ENCODE assay signal across 11 mouse cellular contexts in the genomic region with DNA sequence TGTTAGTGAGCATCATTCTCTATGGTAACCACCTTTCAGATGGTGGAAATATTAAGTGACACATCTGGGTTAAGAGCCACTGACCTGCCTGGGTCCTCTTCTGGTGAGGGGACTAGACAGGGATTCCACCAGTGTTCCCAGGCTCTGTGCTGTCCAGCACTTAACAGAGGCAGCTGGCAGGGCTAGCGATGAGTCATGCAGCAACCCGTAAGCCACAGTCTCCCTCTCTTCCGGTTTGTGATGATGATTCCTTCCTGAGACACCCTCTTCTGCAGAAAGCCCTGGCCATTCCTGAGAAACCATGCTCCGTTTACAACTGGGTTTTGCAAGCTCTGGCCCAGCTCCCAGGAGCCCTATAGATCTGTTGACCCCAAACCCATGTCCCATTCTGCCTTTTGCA. TPM values are rescaled to one million over a fixed set of nuclear protein-coding genes. Genes with fewer than 3 reads are reported as not detected.
DNase-seq lines count a peak whose midpoint lies in the region.
"Had no signal": no experiment of that assay in that cellular context is flagged by ENCODE, and none has a peak within 500 bp of the region (broad histone marks: within the 10 kb centered on the region; RNA-seq: fewer than 3 reads in every experiment).

No protein-coding gene starts in this region.

- peak; percentile 49 for DNase-seq in gastrocnemius, adult 18-20 months (ENCODE audit: low spot score)
- no peak for DNase-seq in gastrocnemius, postnatal 10 days
- DNase-seq in 3134 (ENCODE audit: extremely low read depth, insufficient read length, low spot score): peak; percentile 70
- DNase-seq in adrenal gland, adult 2 months: peak; percentile 84
- peak; percentile 38 to 52 for DNase-seq in heart, postnatal 10 days
- DNase-seq in urinary bladder, postnatal 10 days (ENCODE audit: low spot score): no peak
- no peak for DNase-seq in kidney, adult 8-10 months
- no peak for DNase-seq in right cerebral cortex, postnatal 10 days (ENCODE audit: low spot score in 2 of 2)
- DNase-seq: cerebellum, adult 18-20 months; forebrain, postnatal 0 days; kidney, adult 9 months had no signal

- intact Hi-C loops in heart, postnatal 10 days (cut with DNase I): no loop called here

RNA-seq across cellular contexts. Expression of a gene that starts 3.9 kb away (rescaled TPM):
- 1 to 10 TPM; 2.8 to 3.0 TPM for total RNA-seq in gastrocnemius, adult 18-20 months (2021)
- 1 to 10 TPM; 2.0 to 2.2 TPM for total RNA-seq in gastrocnemius, postnatal 10 days (2021)
- 1 to 10 TPM; 6.0 to 7.0 TPM for total RNA-seq in adrenal gland, adult 2 months (2021)
- 7.8 and 8.9 TPM in 2 replicates for polyA plus RNA-seq in adrenal gland, adult 2 months (2012; rRNA removed)
- total RNA-seq in heart, postnatal 10 days (2021): 1 to 10 TPM; 1.8 to 3.1 TPM
- total RNA-seq: forebrain, postnatal 0 days had no signal

RNA-seq across cellular contexts. Expression of a gene that starts 46.6 kb away (rescaled TPM):
- total RNA-seq in gastrocnemius, adult 18-20 months (2021): 10 to 100 TPM; 11.6 TPM
- total RNA-seq in gastrocnemius, postnatal 10 days (2021): 10 to 100 TPM in 1 of 2 experiments, 1 to 10 TPM in 1; 8.3 to 13.0 TPM
- total RNA-seq in adrenal gland, adult 2 months (2021): 10 to 100 TPM; 29.9 to 30.6 TPM
- 4.3 and 6.4 TPM in 2 replicates for polyA plus RNA-seq in adrenal gland, adult 2 months (2012; rRNA removed)
- 10 to 100 TPM; 27.7 to 31.4 TPM for total RNA-seq in heart, postnatal 10 days (2021)

Comparison
In these comparisons a context has a peak if more than half of its experiments do, and no peak if none do; other contexts are left out.
1. DNase-seq: peak in gastrocnemius, adult 18-20 months (single experiment), 3134 (single experiment), adrenal gland, adult 2 months (single experiment) and heart, postnatal 10 days (2 of 2); none in gastrocnemius, postnatal 10 days (single experiment), urinary bladder, postnatal 10 days (single experiment), kidney, adult 8-10 months (0 of 2) and right cerebral cortex, postnatal 10 days (0 of 2).